Mouse (Mus musculus) liver, embryonic 18 days (tissue): Measurements from ENCODE around the gene Olfr1145. TPM values are rescaled to one million over a fixed set of nuclear protein-coding genes. Genes with fewer than 3 reads are reported as not detected.

Source experiments
- polyA plus RNA-seq: library from polyadenylated mRNA; depleted of rRNA; stranded (reverse); fragments of >200 nt; gene quantifications from 2 replicates; pipeline ENCODE4 v1.2.3, GENCODE M21; 2012; rRNA removed

The Olfr1145 gene
- polyA plus RNA-seq = not detected in 2 replicates

DNA sequence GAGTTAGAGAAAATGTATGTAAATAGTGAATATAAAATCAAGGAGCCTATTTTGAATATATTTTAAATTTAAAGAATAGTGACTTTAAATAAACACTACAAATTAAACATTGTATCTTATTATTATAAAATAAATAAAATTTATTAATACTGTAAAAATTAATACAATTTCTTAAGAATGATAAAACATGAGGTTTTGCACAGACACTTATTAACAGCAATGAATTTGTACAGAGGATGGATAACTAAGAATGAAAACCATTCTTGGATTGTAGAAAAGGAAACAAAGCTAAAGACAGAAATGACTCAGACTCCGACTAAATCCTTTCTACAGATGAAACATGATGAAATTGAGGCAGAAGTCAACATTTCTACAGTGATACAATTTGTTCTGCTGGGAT, at the start of gene Olfr1145:
Gene Olfr1145, plus strand, starts transcription at position 301 of the 400 bp plus-strand sequence.

DNA sequence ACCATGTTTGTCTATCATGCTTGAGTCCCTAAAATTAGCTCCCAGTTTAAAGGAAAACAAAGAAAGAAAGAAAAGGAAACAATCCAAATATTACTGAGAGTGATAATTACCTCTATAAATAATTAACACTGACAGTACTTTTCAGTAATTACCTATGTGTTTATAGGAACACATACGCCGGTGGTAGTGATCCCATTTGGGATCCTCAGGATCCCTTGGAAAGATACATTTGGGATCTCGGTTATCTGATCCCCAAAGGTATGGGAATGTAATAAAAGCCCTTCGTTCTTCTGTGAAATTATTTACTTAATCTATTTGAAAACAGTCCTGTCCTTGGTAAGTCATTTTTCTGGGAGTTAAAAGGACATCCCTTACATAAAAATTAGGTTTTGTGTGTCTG, 30.4 kb upstream of the Olfr1145 start, which contains the start of gene Olfr152:
Gene Olfr152, plus strand, starts transcription at position 301 of the 400 bp plus-strand sequence.

GRCm38 (mm10) chr2:87800292-87800691, 9.3 kb upstream of the Olfr1145 start, which contains the start of gene Olfr1143:
Olfr1143 (plus strand) TSS chr2:87800592.

DNA sequence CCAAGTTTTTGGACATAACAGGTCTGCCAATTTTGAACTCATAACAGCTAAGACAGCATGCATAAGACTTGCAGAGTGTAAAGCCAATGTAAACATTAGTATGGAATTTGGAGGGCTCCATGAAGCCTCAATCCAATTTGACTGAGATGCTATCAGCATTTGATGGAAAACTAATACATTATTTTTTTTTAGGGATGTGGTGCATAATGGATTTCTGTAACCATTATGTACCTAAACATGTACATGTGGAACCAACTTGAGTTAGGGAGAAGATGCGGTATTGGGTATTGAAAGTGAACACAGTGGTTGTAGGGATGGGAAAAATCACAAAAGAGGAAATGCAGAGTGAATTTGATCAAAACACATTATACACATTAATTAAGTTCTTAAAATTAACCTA, 20.6 kb downstream of the Olfr1145 start, which contains the start of gene Olfr1148:
Gene Olfr1148, plus strand, starts transcription at position 301 of the 400 bp plus-strand sequence.

GRCm38 (mm10) chr2:87843693-87844092, 34.1 kb downstream of the Olfr1145 start, which contains the start of gene Olfr1150-ps1:
Olfr1150-ps1 (plus strand) TSS chr2:87843993.

DNA sequence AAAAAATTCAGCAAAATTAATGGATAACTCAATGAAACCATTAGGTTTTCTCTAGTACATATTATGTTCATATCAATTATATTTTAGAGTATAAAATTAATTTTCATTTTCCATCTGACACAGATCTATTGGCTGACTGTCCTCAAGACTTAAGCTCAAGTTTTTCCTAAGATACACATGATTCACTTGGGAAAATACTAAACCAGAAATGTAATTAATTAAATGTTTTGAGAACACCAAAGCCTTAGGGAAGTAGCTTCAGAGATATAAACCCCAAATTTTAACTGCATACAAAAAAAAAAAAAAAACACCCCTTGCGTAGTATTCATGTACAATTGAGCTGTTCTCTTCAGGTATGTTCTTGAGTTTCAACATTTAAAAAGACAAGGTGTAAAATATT, 45.9 kb downstream of the Olfr1145 start, which contains the start of gene Olfr1151:
Gene Olfr1151, plus strand, starts transcription at position 301 of the 400 bp plus-strand sequence.

Other genes with a start within 250 kb of the Olfr1145 start
- gene Olfr1129, start 235.9 kb upstream of the Olfr1145 start, polyA plus RNA-seq = not detected in 2 replicates
- gene Olfr1130, start 203.6 kb upstream of the Olfr1145 start, polyA plus RNA-seq = not detected in 2 replicates
- not detected in 2 replicates for gene Olfr1131, start 182.7 kb upstream of the Olfr1145 start, polyA plus RNA-seq
- gene Olfr1132, start 172.3 kb upstream of the Olfr1145 start, polyA plus RNA-seq = not detected in 2 replicates
- not detected in 2 replicates for gene Olfr1133, start 162.4 kb upstream of the Olfr1145 start, polyA plus RNA-seq
- not detected in 2 replicates for gene Olfr1134, start 151.4 kb upstream of the Olfr1145 start, polyA plus RNA-seq
- gene Olfr1135, start 136.2 kb upstream of the Olfr1145 start, polyA plus RNA-seq = not detected in 2 replicates
- gene Olfr1136, start 115.9 kb upstream of the Olfr1145 start, polyA plus RNA-seq = not detected in 2 replicates
- not detected in 2 replicates for gene Olfr1137, start 96.6 kb upstream of the Olfr1145 start, polyA plus RNA-seq
- gene Olfr1138, start 69.8 kb upstream of the Olfr1145 start, polyA plus RNA-seq = not detected in 2 replicates
- gene Olfr1140, start 66.1 kb upstream of the Olfr1145 start, polyA plus RNA-seq = not detected in 2 replicates
- not detected in 2 replicates for gene Olfr1141, start 55.8 kb upstream of the Olfr1145 start, polyA plus RNA-seq
- gene Olfr152, start 30.3 kb upstream of the Olfr1145 start, polyA plus RNA-seq = not detected in 2 replicates
- not detected in 2 replicates for gene Olfr1143, start 9.2 kb upstream of the Olfr1145 start, polyA plus RNA-seq
- gene Olfr1148, start 20.7 kb downstream of the Olfr1145 start, polyA plus RNA-seq = not detected in 2 replicates
- not detected in 2 replicates for gene Olfr1150-ps1, start 34.2 kb downstream of the Olfr1145 start, polyA plus RNA-seq
- gene Olfr1151, start 46.0 kb downstream of the Olfr1145 start, polyA plus RNA-seq = not detected in 2 replicates
- not detected in 2 replicates for gene Olfr1152, start 56.7 kb downstream of the Olfr1145 start, polyA plus RNA-seq
- gene Olfr1153, start 85.1 kb downstream of the Olfr1145 start, polyA plus RNA-seq = not detected in 2 replicates
- not detected in 2 replicates for gene Olfr1154, start 95.3 kb downstream of the Olfr1145 start, polyA plus RNA-seq
- gene Olfr1155, start 135.3 kb downstream of the Olfr1145 start, polyA plus RNA-seq = not detected in 2 replicates
- not detected in 2 replicates for gene Olfr1156, start 143.3 kb downstream of the Olfr1145 start, polyA plus RNA-seq
- gene Olfr1157, start 158.5 kb downstream of the Olfr1145 start, polyA plus RNA-seq = not detected in 2 replicates
- not detected in 2 replicates for gene Olfr74, start 164.8 kb downstream of the Olfr1145 start, polyA plus RNA-seq
- gene Olfr1158, start 180.3 kb downstream of the Olfr1145 start, polyA plus RNA-seq = not detected in 2 replicates
- not detected in 2 replicates for gene Olfr1160, start 198.4 kb downstream of the Olfr1145 start, polyA plus RNA-seq
- gene Olfr1161, start 213.0 kb downstream of the Olfr1145 start, polyA plus RNA-seq = not detected in 2 replicates
- gene Olfr73, start 227.9 kb downstream of the Olfr1145 start, polyA plus RNA-seq = not detected in 2 replicates
- gene Olfr1162, start 241.3 kb downstream of the Olfr1145 start, polyA plus RNA-seq = not detected in 2 replicates